Mouse (Mus musculus) cortical plate, adult 2 months (tissue): ENCODE measurements around the gene Cdc42bpb.

Experiments used
- CTCF ChIP-seq: fragments of 200-500 bp; IDR thresholded peaks from 2 replicates; pipeline ENCODE4 v1.5.1; 2011; ENCODE audit warnings: mild to moderate bottlenecking, control low read depth, low read length; ENCODE audit not compliant: insufficient read depth; ENCODE audit errors: extremely low read depth
- POLR2A ChIP-seq: fragments of 200-500 bp; IDR thresholded peaks from 2 replicates; pipeline ENCODE4 v1.6.1; 2011; ENCODE audit warnings: mild to moderate bottlenecking, low read length, control low read depth; ENCODE audit not compliant: insufficient read depth; ENCODE audit errors: extremely low read depth

DNA sequence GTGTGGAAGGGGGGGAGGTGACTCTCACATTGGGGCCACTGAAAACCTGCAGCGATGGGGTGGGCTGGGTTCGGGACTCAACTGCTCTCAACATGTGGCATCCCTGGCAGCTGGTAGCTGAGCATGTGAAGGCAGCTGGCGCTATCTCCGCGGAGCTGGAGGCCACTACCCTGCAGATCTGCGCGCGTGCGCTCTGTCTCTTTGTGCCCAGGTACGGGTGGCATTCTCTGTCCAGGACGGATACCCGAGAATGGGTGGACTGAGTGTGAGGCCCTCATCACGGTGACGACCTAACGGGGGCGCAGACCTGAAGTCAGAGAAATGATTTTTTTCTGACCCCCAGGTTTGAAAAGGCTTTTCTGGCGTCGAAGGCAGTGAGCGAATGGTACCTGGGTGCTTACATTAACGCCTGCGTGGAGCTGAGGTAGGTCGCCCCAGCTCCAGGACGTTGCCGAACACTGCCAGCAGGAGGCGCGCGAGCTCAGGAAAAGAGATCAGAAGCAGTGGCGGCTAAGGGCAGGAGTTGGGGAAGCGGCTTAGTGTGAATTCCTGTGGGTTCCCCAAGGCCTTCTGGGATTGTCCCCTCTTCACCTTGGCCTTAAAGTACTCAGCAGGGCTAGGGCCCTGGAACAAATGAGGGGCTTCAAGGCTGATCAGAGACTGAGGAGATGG lies 48.4 kb upstream of the Cdc42bpb start:
- peak; percentile 96 for TF ChIP-seq CTCF
- TF ChIP-seq POLR2A = no peak
